Mouse (Mus musculus): Measurements from ENCODE around the gene Myo9b.

Myo9b gene

DNA sequence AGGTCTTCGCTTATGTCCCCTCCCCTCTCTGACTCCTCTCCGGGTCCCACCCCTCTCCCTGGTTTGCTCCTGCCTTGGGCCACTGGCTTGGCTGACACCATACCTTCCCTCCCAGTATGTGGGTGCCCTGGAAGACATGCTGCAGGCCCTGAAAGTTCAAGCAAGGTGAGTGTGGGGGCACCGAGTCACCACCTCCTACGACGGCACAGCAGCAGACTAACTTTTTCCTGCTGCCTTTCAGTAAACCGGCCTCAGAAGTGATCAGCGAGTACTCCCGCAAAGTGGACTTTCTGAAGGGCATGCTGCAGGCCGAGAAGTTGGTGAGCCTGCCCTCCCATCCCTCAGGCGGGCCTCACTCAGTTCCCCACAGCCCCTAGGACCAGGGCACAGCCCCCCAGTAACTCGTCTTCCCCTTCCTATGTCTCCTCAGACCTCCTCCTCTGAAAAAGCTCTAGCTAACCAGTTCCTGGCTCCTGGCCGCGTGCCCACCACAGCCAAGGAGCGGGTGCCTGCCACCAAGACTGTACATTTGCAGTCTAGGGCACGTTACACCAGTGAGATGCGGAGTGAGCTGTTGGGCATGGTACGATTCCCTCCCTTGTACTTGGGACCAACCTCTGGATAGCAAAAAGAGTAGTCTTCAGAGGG lies 95.1 kb downstream of the Myo9b start:
- DNase-seq (ENCODE audit: low spot score in 2 of 2) = no peak

DNA sequence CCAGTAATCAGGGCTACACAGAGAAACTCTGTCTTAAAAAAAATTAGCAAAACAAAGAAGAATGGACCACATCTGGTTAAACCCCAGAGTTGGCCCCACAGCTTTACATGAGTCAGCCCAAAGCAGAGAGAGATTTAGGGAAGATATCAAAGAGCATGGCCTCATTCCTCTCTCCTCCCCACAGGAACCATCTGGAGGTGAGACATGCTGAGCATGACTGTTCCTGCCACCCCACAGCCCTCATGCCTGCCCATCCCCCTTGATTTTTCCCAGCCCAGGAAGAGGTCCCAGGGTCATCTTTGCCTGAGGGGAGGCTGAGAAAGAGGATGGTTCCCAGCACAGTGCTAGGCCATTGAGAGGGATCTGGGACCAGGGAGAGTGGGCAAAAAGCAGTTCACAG lies 95.9 kb downstream of the Myo9b start:
- no peak for DNase-seq (ENCODE audit: low spot score in 2 of 2)

DNA sequence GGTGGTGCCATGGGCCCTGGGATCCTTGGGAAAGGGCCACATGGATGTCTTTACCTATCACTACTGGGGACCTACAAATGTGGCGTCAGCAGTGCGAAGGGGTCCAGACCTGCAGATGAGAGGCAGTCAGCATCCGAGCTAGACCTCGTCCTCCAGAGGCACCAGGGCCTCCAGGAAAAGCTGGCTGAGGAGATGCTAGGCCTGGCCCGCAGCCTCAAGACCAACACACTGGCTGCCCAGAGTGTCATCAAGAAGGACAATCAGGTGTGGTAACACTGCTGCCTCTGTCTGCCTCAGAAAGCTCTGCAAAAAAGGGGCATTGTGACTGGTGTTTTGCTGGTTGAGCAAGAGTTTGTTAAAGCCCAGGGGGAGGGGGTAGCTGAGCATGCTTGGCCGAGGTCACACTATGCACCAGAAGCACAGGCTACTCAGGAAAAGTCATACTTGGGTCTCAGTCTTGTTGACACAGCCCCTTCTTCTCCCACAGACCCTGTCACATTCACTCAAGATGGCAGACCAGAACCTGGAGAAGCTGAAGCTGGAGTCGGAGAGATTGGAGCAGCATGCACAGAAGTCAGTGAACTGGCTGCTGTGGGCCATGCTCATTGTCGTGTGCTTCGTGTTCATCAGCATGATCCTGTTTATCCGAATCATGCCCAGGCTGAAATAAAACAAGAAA lies 96.7 kb downstream of the Myo9b start:
- no peak for DNase-seq (ENCODE audit: low spot score in 2 of 2)

DNA sequence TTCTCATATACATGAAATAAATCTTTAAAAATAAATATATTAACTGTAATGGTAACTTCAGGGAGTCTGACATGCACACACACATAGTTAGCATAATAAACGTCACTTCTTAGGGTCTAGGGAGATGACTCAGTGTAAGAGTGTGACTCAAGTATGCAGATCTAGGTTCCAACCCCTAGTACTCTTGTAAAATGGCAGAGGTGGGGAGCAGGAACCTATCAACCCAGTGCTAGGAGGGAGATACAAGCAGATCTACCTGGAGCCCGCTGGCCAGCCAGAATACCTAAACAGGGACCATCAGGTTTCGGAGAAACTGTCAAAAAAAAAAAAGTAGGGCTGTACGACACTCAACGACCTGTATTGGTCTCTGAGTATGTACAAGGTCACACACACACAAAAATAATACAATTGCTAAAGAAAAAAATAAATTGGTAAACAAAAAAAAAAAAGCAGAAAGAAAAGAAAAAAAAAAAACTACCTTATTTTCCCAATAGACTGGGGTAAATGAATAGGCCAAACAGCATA lies 98.3 kb downstream of the Myo9b start:
- no peak for DNase-seq (ENCODE audit: low spot score in 2 of 2)

DNA sequence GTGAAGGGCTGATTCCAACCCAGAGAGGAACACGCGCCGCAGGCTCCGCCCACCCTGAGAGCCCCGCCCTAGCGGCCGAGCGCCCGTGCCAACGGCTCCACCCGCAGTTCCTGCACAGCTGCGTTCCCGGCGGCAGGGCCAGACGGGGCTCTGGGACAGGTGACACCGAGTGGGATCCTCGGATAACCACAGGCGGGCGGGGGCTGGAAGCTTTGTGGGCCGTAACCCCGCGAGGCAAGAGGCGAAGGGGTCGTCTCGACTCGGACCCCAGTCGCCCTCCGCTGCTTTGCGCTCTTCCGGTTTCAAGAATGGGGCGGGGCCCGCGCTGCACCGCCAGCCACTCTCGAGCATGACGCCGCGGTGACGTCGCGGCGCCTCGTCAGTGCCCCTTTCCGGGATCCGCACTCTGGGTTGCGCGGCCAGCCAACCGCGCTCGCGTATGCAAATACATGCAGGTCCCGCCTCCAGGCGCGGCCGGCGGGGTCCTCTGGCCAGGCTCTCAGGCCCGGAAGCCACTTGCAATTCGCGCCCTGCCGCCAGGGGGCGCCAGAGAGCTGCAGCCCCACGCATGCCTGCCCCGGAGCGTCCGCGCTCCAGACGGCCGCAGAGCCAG lies 98.8 kb downstream of the Myo9b start, which contains the start of gene Ocel1:
TSS of gene Ocel1 (plus strand) at position 63 of the 613 bp plus-strand sequence.
- DNase-seq (ENCODE audit: low spot score in 2 of 2) = peak; percentile 97 to 98

DNA sequence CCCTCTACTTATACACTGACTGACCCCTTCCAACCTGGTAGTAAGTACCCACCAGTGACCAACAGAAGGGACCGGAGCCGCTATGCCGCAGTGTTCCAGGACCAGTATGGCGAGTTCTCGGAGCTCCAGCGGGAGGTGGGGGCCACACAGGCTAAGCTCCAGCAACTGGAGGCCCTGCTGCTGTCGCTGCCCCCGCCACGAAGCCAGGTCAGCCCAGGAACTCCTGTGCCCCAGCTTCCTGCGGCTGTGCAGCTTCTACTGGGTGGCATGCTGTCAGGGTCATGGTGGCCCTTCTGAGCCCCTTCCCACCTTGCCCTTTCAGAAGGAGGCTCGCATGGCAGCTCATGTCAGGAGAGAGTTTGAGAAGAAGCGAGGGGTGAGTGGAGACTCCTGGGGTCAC lies 99.9 kb downstream of the Myo9b start:
- DNase-seq (ENCODE audit: low spot score in 2 of 2) = peak in 1 of 2 experiments; percentile 30

DNA sequence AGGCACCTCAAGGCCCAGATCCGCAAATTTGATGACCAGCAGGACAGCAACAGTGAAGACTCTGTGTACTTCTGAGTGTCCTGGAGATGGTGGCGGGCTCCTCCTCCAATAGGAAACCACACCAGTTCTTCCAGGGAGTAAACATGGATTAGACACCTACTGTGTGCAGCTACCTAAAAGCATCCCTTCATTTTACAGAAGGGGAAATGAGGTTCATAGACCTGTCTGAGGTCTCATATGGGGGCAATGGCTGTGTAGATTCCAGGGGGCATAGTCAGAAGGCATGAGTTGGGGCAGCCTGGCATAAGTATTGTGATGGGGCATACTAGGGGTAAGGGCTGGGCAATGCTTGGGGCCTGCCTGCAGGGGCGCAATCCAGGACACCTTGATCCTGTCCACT lies 100.5 kb downstream of the Myo9b start:
- DNase-seq (ENCODE audit: low spot score in 2 of 2) = no peak

DNA sequence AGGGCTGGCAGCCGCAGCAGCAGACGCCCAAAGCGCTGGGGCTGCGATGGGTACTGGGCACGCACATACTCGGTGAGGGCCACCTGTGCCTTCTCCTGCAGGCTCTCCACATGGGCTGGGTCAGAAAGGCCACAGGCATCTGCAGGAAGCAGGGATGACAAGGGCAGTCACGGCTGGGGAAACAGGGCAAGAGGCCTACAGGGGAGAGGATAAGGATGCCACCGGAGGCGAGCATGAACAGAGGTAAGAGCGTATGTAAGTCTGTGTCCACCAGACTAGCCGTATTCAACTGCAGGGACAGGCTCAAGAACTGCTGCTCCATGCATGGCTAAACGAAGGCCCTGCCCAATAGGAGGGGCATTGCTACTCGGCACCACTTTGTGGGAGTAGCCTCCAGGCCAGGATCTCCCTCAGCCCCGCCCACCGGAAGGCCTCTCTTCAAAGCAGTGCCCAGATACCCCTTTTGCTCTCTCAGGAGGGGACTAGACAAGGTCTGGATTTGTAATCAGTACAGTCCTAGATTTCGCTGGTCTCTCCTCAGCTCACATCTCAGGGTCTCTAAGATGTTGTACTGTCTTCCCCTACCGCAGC lies 102.2 kb downstream of the Myo9b start:
- DNase-seq (ENCODE audit: low spot score in 2 of 2) = no peak

DNA sequence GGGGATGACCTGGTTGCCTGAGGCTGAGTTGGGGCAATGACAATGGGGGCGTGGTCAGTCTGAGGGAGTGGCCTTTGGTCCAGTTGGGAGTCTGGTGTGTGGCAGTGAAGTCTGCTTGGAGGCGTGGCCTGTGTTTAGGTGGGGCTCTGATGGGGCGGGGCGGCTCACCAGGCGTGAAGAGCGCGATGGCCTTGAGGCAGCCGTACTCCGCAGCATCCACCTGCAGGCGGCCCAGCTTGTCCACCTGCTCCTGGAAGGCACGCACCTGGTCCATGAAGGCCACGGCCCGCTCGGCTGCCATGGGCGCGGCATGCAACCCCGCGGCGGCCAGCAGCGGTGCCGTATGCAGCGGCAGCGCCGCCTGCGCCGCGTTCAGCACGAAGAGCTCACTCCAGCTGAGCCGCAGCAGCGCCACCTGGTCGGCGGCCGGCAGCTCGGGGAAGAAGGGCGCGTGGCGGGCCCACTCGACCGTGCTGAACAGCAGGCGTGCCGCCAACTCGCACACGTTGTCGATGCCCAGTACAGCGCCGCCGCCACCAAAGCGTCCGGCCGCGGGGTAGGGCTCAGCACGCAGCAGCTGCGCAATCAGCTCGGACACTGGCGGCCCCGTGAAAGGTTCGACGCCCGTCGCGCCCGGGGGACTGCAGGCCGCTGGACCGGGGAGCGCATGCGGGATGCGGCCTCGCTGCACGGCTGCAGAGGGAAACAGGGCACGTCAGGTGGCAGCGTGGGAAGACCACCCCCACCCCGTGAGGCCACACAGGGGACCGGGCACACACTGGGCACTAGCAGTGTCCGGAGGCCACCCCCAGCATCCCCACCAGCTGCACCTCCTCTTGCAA lies 103.3 kb downstream of the Myo9b start:
- peak in 1 of 2 experiments; percentile 67 for DNase-seq (ENCODE audit: low spot score in 2 of 2)

DNA sequence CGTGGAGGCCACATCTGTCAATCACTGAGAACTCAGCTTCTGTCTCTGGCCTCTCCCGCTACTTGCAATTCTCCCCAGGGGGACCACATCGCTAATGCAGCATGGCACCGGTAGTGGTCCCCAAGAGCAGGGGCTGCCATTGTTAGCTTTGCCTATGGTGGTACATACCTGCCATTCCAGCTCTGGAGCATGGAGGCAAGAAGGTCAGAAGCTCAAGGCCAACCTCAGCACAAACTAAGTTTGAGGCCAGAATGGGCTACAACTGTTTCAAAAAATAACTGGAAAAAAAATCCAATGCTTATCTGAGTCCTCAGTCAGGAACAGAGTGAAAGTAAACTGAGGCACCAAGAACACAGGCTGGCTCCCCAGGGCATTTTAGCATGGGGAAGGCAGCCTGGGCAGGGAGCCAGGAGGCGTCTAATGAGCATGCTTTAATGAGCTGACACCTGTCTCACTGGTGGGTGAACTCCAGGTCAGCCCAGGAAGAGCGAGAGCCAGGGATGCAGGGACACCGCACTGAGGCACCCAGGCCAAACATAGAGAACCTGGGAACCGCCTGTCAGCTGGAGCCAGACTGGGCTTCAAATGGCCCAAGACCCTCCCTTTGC lies 104.0 kb downstream of the Myo9b start:
- DNase-seq (ENCODE audit: low spot score in 2 of 2) = no peak

DNA sequence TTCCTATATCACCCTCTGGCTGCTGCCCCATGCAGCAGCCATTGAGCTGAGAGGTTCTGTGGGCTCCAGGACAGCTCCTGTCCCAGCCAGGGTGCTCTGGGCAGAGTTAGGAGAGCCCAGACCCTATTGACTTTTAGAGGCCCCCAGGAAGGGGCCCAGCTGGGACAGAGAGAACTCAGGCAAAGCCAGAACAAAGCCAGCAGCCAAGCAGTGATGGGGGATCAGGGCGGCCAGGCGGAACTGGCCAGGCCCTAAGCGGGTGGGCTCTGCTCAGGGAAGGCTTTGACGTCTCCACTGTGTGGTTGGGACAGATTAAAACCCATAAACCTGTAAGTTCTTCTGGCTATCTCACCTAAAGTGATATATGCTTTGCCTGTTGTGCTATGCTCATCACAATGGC lies 106.5 kb downstream of the Myo9b start:
- no peak for DNase-seq (ENCODE audit: low spot score in 2 of 2)

DNA sequence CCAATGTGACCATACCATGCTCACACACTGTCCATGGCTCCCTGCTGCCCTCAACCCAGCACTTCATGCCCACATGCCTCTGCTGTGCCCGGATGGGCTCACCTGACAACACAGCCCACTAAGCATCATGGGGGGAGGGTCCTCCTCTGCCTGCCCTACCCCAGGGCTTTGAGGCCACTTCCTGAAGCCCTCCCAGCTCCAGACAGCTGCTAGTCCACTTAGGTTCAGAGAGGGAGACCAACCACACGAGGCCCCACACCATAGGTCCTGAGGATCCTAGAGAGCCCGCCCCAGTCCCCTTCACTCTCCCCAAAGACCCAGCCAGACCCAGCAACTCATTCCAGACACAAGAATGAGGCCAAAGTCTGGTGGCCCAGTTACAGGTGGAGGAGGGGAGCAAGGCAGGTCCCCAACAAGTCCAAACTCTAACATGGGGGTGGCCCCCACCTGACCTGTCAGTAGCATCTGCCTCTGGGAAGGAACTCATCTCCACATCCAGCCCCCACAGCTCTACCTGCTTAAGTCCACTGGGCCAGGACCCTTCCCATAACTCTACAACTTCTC lies 107.1 kb downstream of the Myo9b start:
- DNase-seq (ENCODE audit: low spot score in 2 of 2) = no peak

DNA sequence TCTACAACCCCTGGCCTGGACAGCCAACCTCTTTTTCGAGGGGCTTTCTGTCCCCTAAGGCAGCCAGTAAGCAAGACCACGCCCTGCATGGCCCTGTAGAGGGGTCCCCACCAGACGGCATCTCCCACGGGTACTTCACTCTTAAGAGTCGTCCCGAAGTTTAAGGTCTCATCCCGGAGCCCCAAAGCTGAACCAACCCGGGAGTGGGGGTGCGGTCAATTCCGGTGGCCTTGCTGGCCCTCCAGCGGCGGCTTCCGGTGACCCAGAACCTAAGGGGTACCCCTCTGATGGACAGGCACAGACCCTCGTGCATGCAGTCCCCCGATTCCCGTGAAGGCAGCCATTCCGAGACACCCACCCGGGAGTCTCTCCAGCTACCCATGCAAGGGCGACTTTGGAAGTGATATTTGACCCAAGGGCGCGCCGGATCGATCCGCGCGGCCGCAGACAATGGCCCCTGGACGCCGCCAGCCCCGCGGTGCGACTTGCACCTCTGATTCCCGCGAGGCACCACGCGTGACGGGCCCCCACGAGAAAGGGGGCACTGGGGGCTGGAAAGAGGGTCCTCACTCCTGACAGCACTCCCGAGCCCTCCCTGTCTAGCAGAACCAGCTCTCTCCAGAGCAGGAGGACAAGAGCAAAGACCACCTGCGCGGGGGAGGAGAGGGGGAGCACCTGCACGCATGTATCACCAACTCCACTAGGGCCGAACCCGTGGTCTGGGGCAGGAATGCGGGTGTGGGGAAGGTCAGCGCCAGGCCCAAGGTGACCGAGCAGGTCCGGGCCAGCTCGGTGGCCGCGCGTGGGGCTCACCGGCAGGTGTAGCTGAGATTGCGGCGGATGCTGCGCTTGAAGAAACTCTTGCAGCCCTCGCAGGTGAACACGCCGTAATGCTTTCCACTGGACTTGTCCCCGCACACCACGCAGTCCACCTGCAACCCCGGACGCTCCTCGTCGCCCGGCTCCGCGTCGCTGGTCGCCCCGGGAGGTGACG lies 108.0 kb downstream of the Myo9b start:
- DNase-seq (ENCODE audit: low spot score in 2 of 2) = no peak

DNA sequence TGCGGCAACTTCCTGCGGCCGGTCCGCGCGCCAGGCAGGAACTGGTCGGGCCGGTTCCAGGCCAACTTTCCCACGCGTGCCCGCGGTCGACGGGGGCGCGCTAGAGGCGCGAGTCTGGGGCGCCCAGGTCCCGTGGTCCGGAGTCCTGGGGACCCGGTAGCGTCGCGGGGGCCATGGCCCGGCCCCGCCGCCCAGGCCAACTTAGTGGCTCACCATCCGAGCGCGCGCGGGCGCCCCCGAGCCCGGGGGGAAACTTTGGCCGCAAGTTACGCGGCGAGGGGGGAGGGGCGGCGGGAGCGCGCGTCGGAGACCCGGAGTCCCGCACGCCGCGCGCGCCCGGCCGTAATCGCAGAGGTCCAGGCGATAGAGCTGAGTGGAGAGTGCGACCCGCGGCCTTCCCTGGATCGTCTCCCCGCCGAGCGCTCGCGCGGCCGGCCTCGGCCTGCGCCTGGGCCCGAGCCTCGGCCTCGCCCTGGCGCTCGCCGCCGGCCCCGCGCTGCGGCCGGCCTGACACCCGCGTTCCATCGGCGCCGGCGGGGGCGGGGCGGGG lies 109.0 kb downstream of the Myo9b start, which contains the start of gene Nr2f6:
TSS of gene Nr2f6 (minus strand) at position 540 of the 550 bp plus-strand sequence.
- peak in 1 of 2 experiments; percentile 70 for DNase-seq (ENCODE audit: low spot score in 2 of 2)

DNA sequence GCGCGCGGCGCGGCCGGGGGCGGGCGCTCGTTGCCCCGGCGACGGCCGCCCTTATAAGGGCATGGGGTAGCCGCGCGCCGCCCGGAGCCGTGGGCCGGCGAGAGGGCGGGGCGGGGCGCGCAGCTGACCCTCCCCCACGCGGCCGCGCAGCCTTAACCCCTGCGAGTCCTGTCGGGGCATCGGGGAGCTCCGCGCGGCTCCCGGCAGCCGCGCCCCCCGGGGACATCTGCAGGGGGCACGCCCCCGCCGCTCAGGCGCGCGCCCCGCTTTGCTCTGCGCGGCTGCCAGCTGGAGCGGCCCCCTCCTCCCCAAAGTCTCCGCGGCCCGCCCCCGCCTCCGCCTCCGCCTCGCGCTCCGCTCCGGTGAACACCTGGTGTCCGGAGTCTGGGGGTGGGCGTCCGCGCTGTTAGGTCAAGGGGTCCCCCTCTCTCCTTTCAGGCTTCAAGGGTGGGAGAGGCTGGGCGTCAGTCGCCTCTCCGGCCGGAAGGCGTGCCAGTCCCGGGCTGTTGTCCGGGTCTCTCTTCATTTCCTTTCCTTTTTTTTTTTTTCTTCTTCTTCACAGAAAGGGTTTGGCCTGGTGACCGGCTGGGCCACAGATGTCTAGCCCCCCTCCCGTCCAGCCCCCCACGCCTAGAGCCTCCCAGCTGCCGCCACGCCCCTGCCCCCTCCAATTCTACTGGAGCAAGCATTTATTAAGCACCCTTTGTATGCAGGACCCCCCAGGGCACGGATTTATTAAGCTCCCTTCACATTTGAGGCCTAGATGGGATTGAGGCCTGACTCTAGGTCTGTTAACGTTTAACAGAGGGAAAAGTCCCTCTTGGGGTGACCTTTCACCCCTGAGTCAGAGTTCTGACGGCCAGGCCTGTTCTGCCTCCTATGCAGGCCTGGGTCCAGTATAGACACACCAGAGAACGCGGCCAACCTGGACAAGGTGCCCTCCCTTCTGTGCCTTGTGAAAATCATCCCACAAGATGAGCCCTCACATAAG lies 109.8 kb downstream of the Myo9b start:
- peak; percentile 76 to 79 for DNase-seq (ENCODE audit: low spot score in 2 of 2)

DNA sequence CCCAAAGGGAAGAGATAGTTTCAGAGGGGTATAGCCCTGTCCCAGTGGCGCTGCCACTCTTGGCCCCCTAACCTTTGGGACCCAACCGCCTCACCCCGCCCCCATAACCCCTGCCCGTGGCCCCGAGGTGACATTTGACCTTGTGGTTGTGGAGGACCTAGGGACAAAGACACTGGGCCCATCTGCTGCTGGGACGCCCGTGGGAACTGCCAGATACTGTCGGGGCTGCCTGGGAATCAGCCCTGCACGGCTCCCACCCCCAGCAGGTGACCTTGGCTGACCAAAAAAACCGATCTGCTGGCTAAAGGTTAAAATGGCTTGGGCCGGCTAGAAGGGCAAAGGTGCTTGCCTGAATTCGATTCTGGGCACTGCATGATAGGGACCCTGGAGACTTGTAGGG lies 110.9 kb downstream of the Myo9b start:
- DNase-seq (ENCODE audit: low spot score in 2 of 2) = no peak

DNA sequence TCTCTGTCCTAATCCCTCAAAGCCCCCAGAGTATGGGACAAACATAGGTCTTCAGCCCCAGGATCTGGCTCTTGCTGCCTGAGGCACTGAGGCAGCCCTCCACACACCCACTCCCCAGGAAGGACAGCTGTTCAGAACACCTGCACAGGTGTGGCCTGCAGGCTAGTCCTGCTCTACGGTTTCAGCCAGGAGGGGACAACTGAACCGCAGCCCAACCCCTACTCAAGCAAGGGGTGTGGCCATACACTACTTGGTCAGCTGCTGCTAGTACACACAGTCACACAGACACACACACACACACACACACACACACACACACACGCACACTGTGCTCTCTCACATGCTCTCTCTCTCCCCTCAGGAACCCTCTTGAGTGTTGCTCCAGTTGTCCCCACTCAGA lies 111.3 kb downstream of the Myo9b start:
- no peak for DNase-seq (ENCODE audit: low spot score in 2 of 2)

Measured in frontal cortex, postnatal 10 days (tissue).